Mouse (Mus musculus) liver, embryonic 18 days (tissue): Measurements from ENCODE around the gene Aox3. TPM values are rescaled to one million over a fixed set of nuclear protein-coding genes. Genes with fewer than 3 reads are reported as not detected.

Experiments
- polyA plus RNA-seq: library from polyadenylated mRNA; depleted of rRNA; stranded (reverse); fragments of >200 nt; gene quantifications from 2 replicates; pipeline ENCODE4 v1.2.3, GENCODE M21; 2012; rRNA removed

Gene Aox3
- polyA plus RNA-seq: 30.9 and 33.3 TPM in 2 replicates

DNA sequence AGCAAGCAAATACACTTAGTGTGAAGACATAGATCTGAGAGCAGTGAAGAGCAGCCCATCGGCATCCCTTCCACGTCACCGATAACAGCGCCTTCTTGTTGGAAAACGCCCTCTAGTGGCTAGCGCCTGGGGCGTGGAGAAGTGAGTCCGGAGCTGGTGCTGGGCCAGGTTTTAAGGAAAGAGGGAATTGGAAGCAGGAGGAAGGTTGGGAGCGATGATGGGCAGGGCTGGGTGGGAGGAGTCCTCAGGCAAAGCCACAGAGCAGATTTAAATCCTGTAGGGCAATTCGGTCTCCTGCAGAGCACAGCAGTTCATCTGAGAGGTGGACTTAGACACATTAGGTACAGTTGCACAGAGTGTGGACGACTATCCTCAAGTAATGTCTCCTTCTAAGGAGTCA lies at the start of gene Aox3:
Gene Aox3 (plus strand): TSS at position 251 of the 400 bp plus-strand sequence.

DNA sequence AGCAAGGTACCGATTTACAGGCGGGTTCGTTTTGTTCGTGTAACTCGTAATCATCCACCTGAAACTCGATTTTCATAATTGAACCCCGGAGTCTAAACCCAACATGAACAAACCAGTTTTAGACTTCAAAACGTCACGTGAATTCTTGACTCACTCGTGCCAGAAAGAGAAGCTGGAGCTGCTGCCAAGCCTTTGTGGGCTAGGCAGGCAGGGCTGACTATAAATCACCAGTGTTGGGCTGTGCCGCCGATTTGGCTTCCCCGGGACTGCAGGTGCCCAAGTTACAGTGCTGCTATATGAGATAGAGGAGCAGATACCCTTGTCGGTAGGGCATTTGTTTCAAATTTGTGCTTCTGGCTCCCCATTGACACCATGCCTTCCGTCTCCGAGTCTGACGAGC lies 97.3 kb downstream of the Aox3 start, which contains the start of gene Aox4:
Gene Aox4 (plus strand): TSS at position 195 of the 400 bp plus-strand sequence.

Other genes starting within 250 kb of the Aox3 start
- gene Sgo2a, start 117.2 kb upstream of the Aox3 start, polyA plus RNA-seq: 2.9 and 3.2 TPM in 2 replicates
- gene Kctd18, start 94.2 kb upstream of the Aox3 start, polyA plus RNA-seq: 4.2 and 4.5 TPM in 2 replicates
- 0.86 and 1.4 TPM in 2 replicates for gene Aox1, start 83.2 kb upstream of the Aox3 start, polyA plus RNA-seq
- gene Aox4, start 97.3 kb downstream of the Aox3 start, polyA plus RNA-seq: 0.02 TPM in 2 replicates
- gene Aox2, start 165.2 kb downstream of the Aox3 start, polyA plus RNA-seq: 0.01 TPM in 2 replicates